Mouse (Mus musculus): Measurements from ENCODE around the gene Muc4. TPM values are rescaled to one million over a fixed set of nuclear protein-coding genes. Genes with fewer than 3 reads are reported as not detected.

Muc4 gene
- not detected in 2 replicates for polyA plus RNA-seq (2012; ENCODE audit: low replicate concordance)

DNA sequence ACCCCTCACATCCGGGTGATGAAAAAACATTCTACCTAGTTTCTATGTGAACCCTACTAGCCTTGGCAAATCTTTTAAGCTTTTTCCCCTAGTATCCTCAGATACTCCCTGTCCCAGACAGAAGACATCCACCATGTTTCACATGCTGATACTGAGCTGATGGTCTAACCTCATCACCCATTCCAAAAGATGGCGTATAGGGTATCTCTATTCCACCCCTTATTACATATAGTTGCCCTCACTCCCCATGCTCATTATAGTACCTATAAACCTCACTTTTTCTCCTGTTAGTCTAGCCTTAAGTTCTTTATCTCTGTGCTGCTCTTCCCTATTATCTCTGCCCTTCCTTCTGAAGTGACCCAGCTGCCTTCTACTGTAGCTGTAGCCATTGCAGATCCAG lies at the start of gene Muc4:
Gene Muc4, plus strand, starts transcription at position 301 of the 400 bp plus-strand sequence.

GRCm38 (mm10) chr16:32797426-32797689 lies 61.7 kb downstream of the Muc4 start, which contains the start of gene Muc20:
Gene Muc20, minus strand, starts transcription at chr16:32797435.

GRCm38 (mm10) chr16:32810321-32810720 lies 74.6 kb downstream of the Muc4 start, which contains the start of gene Smbd1:
Gene Smbd1, minus strand, starts transcription at chr16:32810477.

Other genes starting within 250 kb of the Muc4 start
- 0.51 TPM in 1 of 2 replicates, not detected in the other for gene Slc51a, start 248.0 kb upstream of the Muc4 start, polyA plus RNA-seq (2012; ENCODE audit: low replicate concordance)
- gene Zdhhc19, start 239.6 kb upstream of the Muc4 start, polyA plus RNA-seq (2012; ENCODE audit: low replicate concordance): not detected in 2 replicates
- 13.7 and 41.8 TPM in 2 replicates for gene Tfrc, start 127.0 kb upstream of the Muc4 start, polyA plus RNA-seq (2012; ENCODE audit: low replicate concordance)
- 869 and 932 TPM in 2 replicates for gene Tnk2, start 92.0 kb upstream of the Muc4 start, polyA plus RNA-seq (2012; ENCODE audit: low replicate concordance)
- gene Muc20, start 61.5 kb downstream of the Muc4 start, polyA plus RNA-seq (2012; ENCODE audit: low replicate concordance): 0.06 TPM in 1 of 2 replicates, not detected in the other
- not detected in 2 replicates for gene Smbd1, start 74.6 kb downstream of the Muc4 start, polyA plus RNA-seq (2012; ENCODE audit: low replicate concordance)
- 93.8 and 106 TPM in 2 replicates for gene Fyttd1, start 141.6 kb downstream of the Muc4 start, polyA plus RNA-seq (2012; ENCODE audit: low replicate concordance)
- gene Rubcn, start 141.9 kb downstream of the Muc4 start, polyA plus RNA-seq (2012; ENCODE audit: low replicate concordance): 6.0 and 12.4 TPM in 2 replicates
- gene Lrch3, start 178.2 kb downstream of the Muc4 start, polyA plus RNA-seq (2012; ENCODE audit: low replicate concordance): 10.8 and 11.9 TPM in 2 replicates

Measured in leukemia stem cell, adult 10-12 weeks (primary cell).